Mouse (Mus musculus) liver, adult 2 months (tissue): Measurements from ENCODE around the gene Ralgapa1.

Source experiments
- CTCF ChIP-seq: fragments of 200-500 bp; IDR thresholded peaks from 2 replicates; pipeline ENCODE4 v1.5.1; 2011; ENCODE audit warnings: low read depth, low read length, control low read depth
- POLR2A ChIP-seq: fragments of 200-500 bp; IDR thresholded peaks from 2 replicates; pipeline ENCODE4 v1.6.1; 2011; ENCODE audit warnings: low read length, control low read depth; ENCODE audit not compliant: insufficient read depth; ENCODE audit errors: extremely low read depth

- no peak for TF ChIP-seq POLR2A
- no peak for TF ChIP-seq CTCF
Measured at GRCm38 (mm10) chr12:55623254-55623653, 197.7 kb downstream of the Ralgapa1 start.
